Comparison of ENCODE assay signal across 20 mouse cellular contexts in genomic region chr13:107475166-107475565, GRCm38 (mm10).
DNase-seq lines count a peak whose midpoint lies in the region; ATAC-seq lines count a peak whose summit lies in the region.
"Had no signal": no experiment of that assay in that cellular context is flagged by ENCODE, and none has a peak within 500 bp of the region (broad histone marks: within the 10 kb centered on the region; RNA-seq: fewer than 3 reads in every experiment).

No protein-coding gene starts in this region.

- H3K27me3 ChIP-seq in forebrain, embryonic 16.5 days (replicated peaks; ENCODE audit: control insufficient read depth, insufficient read depth, low read length): 0 out of 2 replicates have a peak, but pooled peaks cover 3% of the 10 kb centered on the region
- H3K27me3 ChIP-seq in forebrain, embryonic 11.5 days (ENCODE audit: control insufficient read depth, insufficient read depth, low read length): no peaks in the 10 kb centered on the region; the same call in 1 of the 2 replicates
- no peaks in the 10 kb centered on the region for H3K27me3 ChIP-seq in limb, embryonic 11.5 days (ENCODE audit: control insufficient read depth, insufficient read depth, low read length)
- peaks cover 29% of the 10 kb centered on the region for H3K27me3 ChIP-seq in limb, embryonic 10.5 days (ENCODE audit: low read depth, poor library complexity, severe bottlenecking)
- no peaks in the 10 kb centered on the region for H3K27me3 ChIP-seq in hindbrain, embryonic 16.5 days (replicated peaks; ENCODE audit: control insufficient read depth, insufficient read depth, low read length)
- H3K27me3 ChIP-seq: CH12.LX; embryonic facial prominence, embryonic 15.5 days; intestine, embryonic 15.5 days had no signal

- H3K4me3 ChIP-seq in forebrain, embryonic 16.5 days (replicated peaks; ENCODE audit: low read length): no peak overlapping the region
- no peak overlapping the region for H3K4me3 ChIP-seq in forebrain, embryonic 11.5 days (ENCODE audit: low read depth, low read length)
- H3K4me3 ChIP-seq in limb, embryonic 11.5 days (ENCODE audit: low read depth, low read length): no peak overlapping the region
- no peak overlapping the region for H3K4me3 ChIP-seq in limb, embryonic 10.5 days
- no peak overlapping the region for H3K4me3 ChIP-seq in hindbrain, embryonic 16.5 days (ENCODE audit: low read length)
- H3K4me3 ChIP-seq: embryonic facial prominence, embryonic 15.5 days; erythroblast, embryonic 14.5 days; forebrain, embryonic 10.5 days; gastrocnemius, adult 2 months; heart, embryonic 12.5 days; intestine, embryonic 15.5 days had no signal

- H3K9me3 ChIP-seq in forebrain, embryonic 16.5 days (ENCODE audit: control insufficient read depth, low read length): no peaks in the 10 kb centered on the region
- H3K9me3 ChIP-seq in forebrain, embryonic 11.5 days (ENCODE audit: control insufficient read depth, low read length): no peaks in the 10 kb centered on the region
- H3K9me3 ChIP-seq in limb, embryonic 11.5 days (ENCODE audit: control insufficient read depth, low read length): no peaks in the 10 kb centered on the region
- no peaks in the 10 kb centered on the region for H3K9me3 ChIP-seq in limb, embryonic 10.5 days (replicated peaks)
- H3K9me3 ChIP-seq in hindbrain, embryonic 16.5 days (ENCODE audit: control insufficient read depth, low read length): no peaks in the 10 kb centered on the region
- H3K9me3 ChIP-seq: embryonic facial prominence, embryonic 15.5 days; forebrain, embryonic 10.5 days; heart, embryonic 12.5 days; intestine, embryonic 15.5 days had no signal

- H3K4me1 ChIP-seq in forebrain, embryonic 16.5 days (replicated peaks; ENCODE audit: control insufficient read depth, insufficient read depth, low read length): peaks cover 7% of the 10 kb centered on the region
- 0 out of 2 replicates have a peak, but pooled peaks cover 1% of the 10 kb centered on the region for H3K4me1 ChIP-seq in forebrain, embryonic 11.5 days (replicated peaks; ENCODE audit: control insufficient read depth, insufficient read depth, low read length)
- H3K4me1 ChIP-seq in limb, embryonic 11.5 days (ENCODE audit: control insufficient read depth, insufficient read depth, low read length): no peaks in the 10 kb centered on the region
- peaks cover 12% of the 10 kb centered on the region for H3K4me1 ChIP-seq in limb, embryonic 10.5 days
- H3K4me1 ChIP-seq in hindbrain, embryonic 16.5 days (ENCODE audit: control insufficient read depth, insufficient read depth, low read depth, low read length): peaks cover 10% of the 10 kb centered on the region

- no peaks in the 10 kb centered on the region for H3K36me3 ChIP-seq in forebrain, embryonic 16.5 days (ENCODE audit: control insufficient read depth, insufficient read depth)
- no peaks in the 10 kb centered on the region for H3K36me3 ChIP-seq in forebrain, embryonic 11.5 days (ENCODE audit: control insufficient read depth, insufficient read depth, low read length)
- no peaks in the 10 kb centered on the region for H3K36me3 ChIP-seq in limb, embryonic 11.5 days (ENCODE audit: control insufficient read depth, insufficient read depth, low read length)
- no peaks in the 10 kb centered on the region for H3K36me3 ChIP-seq in limb, embryonic 10.5 days
- no peaks in the 10 kb centered on the region for H3K36me3 ChIP-seq in hindbrain, embryonic 16.5 days (ENCODE audit: control insufficient read depth, insufficient read depth, low read length)
- H3K36me3 ChIP-seq: embryonic facial prominence, embryonic 15.5 days; forebrain, embryonic 10.5 days; heart, embryonic 12.5 days; intestine, embryonic 15.5 days had no signal

- H3K9ac ChIP-seq in forebrain, embryonic 16.5 days (replicated peaks; ENCODE audit: low read depth, low read length): no peak overlapping the region
- no peak overlapping the region for H3K9ac ChIP-seq in forebrain, embryonic 11.5 days (ENCODE audit: low read length)
- H3K9ac ChIP-seq in limb, embryonic 11.5 days (ENCODE audit: low read length): no peak overlapping the region
- no peak overlapping the region for H3K9ac ChIP-seq in hindbrain, embryonic 16.5 days (ENCODE audit: low read depth, low read length)
- H3K9ac ChIP-seq: embryonic facial prominence, embryonic 15.5 days; heart, embryonic 12.5 days; intestine, embryonic 15.5 days had no signal

- 0 out of 2 replicates have a peak, but pooled peaks have one; percentile 47 for ATAC-seq in forebrain, embryonic 16.5 days
- no peak for ATAC-seq in forebrain, embryonic 11.5 days (replicated peaks; ENCODE audit: low FRiP score)
- no peak for ATAC-seq in limb, embryonic 11.5 days (ENCODE audit: insufficient number of reproducible peaks, low FRiP score, low TSS enrichment, low read depth)
- ATAC-seq in hindbrain, embryonic 16.5 days: peak; percentile 31; the same call in 1 of the 2 replicates
- ATAC-seq: activated CD4-positive, CD25-positive, alpha-beta regulatory T cell, adult 4 months; intestine, embryonic 15.5 days; Patski had no signal

- no peak overlapping the region for H3K27ac ChIP-seq in forebrain, embryonic 16.5 days (ENCODE audit: low read length)
- H3K27ac ChIP-seq in forebrain, embryonic 11.5 days (ENCODE audit: low read depth, low read length): no peak overlapping the region
- H3K27ac ChIP-seq in limb, embryonic 11.5 days (replicated peaks; ENCODE audit: low read depth, low read length): no peak overlapping the region
- no peak overlapping the region for H3K27ac ChIP-seq in limb, embryonic 10.5 days
- no peak overlapping the region for H3K27ac ChIP-seq in hindbrain, embryonic 16.5 days (ENCODE audit: low read depth, low read length)
- H3K27ac ChIP-seq: embryonic facial prominence, embryonic 15.5 days; forebrain, embryonic 10.5 days; gastrocnemius, adult 2 months; intestine, embryonic 15.5 days had no signal

- WGBS in forebrain, embryonic 16.5 days: 40% methylated on average over 3 of the region's 3 CpGs
- 75% methylated on average over 3 of the region's 3 CpGs for WGBS in forebrain, embryonic 11.5 days
- WGBS in limb, embryonic 11.5 days: 78% methylated on average over 3 of the region's 3 CpGs
- 80% methylated on average over 3 of the region's 3 CpGs for WGBS in limb, embryonic 10.5 days
- 41% methylated on average over 3 of the region's 3 CpGs for WGBS in hindbrain, embryonic 16.5 days

- no peak for DNase-seq in forebrain, embryonic 11.5 days (ENCODE audit: low spot score)
- peak; percentile 14 for DNase-seq in limb, embryonic 11.5 days (ENCODE audit: low spot score)
- no peak for DNase-seq in limb, embryonic 10.5 days (ENCODE audit: low spot score)
- no peak for DNase-seq in kidney, postnatal 10 days
- no peak for DNase-seq in layer of hippocampus, adult 9-11 months
- DNase-seq: adrenal gland, postnatal 14 days; cerebellum, adult 2 months; cerebellum, postnatal 10 days; gastrocnemius, adult 2 months; gastrocnemius, postnatal 25 days had no signal

- no peak overlapping the region for H3K4me2 ChIP-seq in forebrain, embryonic 16.5 days (ENCODE audit: low read length)
- H3K4me2 ChIP-seq in forebrain, embryonic 11.5 days (ENCODE audit: low read depth, low read length, severe bottlenecking): no peak overlapping the region
- H3K4me2 ChIP-seq in limb, embryonic 11.5 days (ENCODE audit: low read depth, severe bottlenecking): no peak overlapping the region
- no peak overlapping the region for H3K4me2 ChIP-seq in hindbrain, embryonic 16.5 days (ENCODE audit: low read length)
- H3K4me2 ChIP-seq: embryonic facial prominence, embryonic 15.5 days; heart, embryonic 12.5 days; intestine, embryonic 15.5 days had no signal

Comparison
In these comparisons a context has a peak if more than half of its experiments do, and no peak if none do; other contexts are left out.
1. ATAC-seq: peak in forebrain, embryonic 16.5 days (single experiment) and hindbrain, embryonic 16.5 days (single experiment); none in forebrain, embryonic 11.5 days (single experiment) and limb, embryonic 11.5 days (single experiment).